Mouse (Mus musculus) left cerebral cortex, adult 9 months (tissue): ENCODE measurements around the gene Wscd2.
"Not testable (repeated sequence)": the region's sequence is repeated elsewhere in the genome, so short reads cannot be mapped to it uniquely, and the experiment has no call there.

Experiments used
- DNase-seq, 2 experiments: peaks; one replicate each; pipeline ENCODE4 v3.0.0; 2022; ENCODE audit warnings: low spot score in 2 of 2

Gene Wscd2

DNA sequence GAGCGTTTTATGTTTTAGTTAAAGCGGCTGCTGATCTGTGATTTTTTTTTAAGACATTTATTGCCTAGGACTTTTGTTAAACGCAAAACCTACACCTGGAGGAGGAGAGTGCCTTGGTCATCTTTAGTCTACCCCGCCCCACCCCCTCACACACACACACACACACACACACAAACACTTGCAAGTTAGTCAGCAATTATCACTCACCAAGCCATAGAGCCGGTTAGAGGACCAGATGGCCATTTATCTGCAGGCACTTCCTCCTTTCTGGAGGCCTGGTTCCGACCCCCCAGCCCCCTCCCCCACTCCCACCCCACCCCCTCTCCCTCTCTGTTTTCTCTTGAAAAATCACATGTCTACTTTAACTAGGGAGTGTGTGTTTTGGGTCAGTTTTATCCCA, 94.3 kb downstream of the Wscd2 start:
- no peak for DNase-seq

- DNase-seq, result not testable (repeated sequence)
These were observed 95.7 kb downstream of the Wscd2 start for GRCm38 (mm10) chr5:113585619-113586457.

GRCm38 (mm10) chr5:113586458-113586849, 96.3 kb downstream of the Wscd2 start:
- DNase-seq, result not testable (repeated sequence)

GRCm38 (mm10) chr5:113590010-113590640, 100.0 kb downstream of the Wscd2 start:
- DNase-seq, result no peak

GRCm38 (mm10) chr5:113591166-113591565, 101.0 kb downstream of the Wscd2 start:
- DNase-seq, result no peak

GRCm38 (mm10) chr5:113591751-113592230, 101.7 kb downstream of the Wscd2 start:
- DNase-seq, result peak; percentile 88 to 90

DNA sequence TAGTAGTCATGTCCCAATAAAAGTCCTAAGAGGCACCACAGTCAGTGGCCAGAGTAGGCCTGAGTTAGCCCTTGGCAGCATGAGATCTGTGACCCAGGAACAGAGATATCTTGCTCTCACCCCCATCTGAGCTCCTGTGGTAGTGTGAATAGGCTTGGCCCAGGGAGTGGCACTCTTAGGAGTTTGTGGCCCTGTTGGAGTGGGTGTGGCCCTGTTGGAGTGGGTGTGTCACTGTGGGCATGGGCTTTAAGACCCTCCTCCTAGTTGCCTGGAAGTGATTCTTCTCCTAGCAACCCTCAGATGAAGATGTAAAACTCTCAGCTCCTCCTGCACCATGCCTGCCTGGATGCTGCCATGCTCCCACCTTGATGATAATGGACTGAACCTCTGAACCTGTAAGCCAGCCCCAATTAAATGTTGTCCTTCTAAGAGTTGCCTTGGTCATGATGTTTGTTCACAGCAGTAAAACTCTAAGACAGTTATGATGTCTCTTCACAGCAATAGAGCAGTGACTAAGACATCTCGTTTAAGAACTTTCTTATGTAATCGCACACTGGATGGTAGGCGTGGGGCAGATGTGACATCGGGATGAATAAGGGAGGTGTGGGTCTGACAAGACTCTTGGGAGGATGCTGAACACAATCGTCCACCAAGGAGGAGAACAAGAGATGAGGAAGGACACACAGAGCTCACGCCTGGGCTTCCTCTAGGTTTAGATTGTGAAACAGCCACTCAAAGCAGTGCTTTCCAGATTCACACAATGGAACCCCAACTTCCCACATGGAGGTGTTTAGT, 104.0 kb downstream of the Wscd2 start:
- DNase-seq, result peak in 1 of 2 experiments; percentile 71

DNA sequence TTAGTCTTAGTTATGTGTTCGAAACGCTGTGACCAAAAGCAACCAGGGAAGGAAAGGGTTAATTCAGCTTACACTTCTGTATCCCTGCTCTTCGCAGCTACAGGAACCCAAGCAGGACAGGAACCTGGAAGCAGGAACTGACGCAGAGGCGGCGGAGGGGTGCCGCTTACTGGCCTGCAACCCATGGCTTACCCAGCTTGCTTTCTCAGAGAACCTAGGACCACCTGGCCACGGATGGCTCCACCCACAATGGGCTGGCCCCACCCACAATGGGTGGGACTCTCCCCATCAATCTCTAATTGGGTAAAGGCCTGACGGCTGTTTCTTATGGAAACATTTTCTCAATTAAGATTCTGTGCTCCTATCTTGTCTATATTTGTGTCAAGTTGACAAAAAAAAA, 106.1 kb downstream of the Wscd2 start:
- no peak for DNase-seq

DNA sequence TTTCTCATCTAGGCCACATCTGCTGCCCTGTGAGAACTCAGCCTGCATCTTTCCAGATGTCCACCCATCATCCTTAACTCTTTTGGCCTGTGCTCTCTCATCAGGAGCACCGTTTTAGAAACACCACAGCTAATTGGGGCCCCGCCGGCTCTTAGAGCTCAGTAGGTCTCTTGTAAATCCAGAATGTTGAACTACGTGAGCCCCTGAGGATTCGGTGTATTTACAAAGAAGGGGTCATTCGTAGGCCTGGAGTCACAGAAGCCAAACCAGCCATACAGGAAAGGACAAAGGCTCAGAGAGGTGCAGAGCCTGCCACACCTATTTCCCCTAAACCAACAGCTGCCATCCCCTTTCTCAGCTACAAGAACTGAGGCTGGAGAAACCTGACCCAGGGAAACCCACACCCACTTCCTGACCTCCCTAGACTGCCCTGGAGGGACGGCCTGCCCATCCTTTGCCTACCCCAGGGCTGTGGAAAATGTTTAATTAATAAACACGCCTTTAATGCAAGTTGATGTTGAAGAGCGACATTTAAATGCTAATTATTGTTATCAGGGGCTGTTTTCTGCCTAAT, 106.7 kb downstream of the Wscd2 start:
- no peak for DNase-seq

DNA sequence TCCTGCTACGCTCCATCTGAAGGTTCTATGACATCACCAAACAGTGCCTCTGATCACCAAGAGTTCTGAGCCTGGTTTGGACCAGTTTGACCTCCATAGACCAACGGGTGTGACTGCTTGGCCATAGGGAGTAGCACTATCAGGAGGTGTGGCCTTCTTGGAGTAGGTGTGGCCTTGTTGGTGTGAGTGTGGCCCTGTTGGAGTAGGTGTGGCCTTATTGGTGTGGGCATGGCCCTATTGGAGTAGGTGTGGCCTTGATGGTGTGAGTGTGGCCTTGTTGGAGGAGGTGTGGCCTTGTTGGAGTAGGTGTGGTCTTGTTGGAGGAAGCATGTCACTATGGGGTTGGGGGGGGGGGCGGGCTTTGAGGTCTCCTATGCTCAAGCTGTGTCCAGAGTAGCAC, 110.0 kb downstream of the Wscd2 start:
- no peak for DNase-seq

GRCm38 (mm10) chr5:113600803-113601202, 110.7 kb downstream of the Wscd2 start:
- no peak for DNase-seq

DNA sequence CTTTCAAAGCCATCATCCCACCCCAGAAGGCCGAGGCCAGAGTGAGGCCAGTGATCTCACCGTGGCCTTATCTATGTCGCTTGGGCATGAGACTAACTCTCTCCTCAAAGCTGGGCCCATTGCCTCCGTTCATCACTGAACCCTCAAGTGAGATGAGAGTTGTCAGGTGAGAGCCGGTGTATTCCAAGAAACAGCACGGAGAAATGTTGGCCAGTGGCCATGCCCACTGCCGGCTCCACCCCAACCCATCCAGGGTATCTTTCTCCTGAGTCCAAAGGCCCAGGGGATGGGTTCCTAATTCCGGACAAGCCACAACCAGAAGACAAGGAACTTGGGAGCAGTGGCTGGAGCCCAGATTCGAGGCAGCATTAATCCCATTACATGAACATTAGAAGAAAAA, 113.3 kb downstream of the Wscd2 start:
- no peak for DNase-seq

DNA sequence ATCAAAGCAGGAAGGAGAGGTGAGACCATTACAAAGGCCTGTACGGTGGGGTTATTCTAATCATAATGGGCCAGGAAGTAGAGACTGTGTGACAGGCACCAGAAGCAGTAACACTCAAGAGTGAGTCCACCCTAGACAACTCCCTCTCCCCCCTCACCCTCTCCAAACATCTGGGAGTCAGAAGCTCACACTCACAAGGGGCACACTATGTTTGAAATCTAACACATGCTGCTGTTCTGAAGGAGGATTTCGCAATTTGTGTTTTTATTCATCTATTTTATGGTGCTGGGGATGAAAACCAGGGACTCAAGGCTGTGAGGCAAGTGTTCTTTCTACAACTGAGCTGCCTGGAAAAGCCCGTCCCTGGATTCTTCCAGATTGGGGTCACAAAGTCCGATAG, 114.6 kb downstream of the Wscd2 start:
- no peak for DNase-seq

- no peak for DNase-seq
These were observed 116.0 kb downstream of the Wscd2 start for GRCm38 (mm10) chr5:113606121-113606520.

DNA sequence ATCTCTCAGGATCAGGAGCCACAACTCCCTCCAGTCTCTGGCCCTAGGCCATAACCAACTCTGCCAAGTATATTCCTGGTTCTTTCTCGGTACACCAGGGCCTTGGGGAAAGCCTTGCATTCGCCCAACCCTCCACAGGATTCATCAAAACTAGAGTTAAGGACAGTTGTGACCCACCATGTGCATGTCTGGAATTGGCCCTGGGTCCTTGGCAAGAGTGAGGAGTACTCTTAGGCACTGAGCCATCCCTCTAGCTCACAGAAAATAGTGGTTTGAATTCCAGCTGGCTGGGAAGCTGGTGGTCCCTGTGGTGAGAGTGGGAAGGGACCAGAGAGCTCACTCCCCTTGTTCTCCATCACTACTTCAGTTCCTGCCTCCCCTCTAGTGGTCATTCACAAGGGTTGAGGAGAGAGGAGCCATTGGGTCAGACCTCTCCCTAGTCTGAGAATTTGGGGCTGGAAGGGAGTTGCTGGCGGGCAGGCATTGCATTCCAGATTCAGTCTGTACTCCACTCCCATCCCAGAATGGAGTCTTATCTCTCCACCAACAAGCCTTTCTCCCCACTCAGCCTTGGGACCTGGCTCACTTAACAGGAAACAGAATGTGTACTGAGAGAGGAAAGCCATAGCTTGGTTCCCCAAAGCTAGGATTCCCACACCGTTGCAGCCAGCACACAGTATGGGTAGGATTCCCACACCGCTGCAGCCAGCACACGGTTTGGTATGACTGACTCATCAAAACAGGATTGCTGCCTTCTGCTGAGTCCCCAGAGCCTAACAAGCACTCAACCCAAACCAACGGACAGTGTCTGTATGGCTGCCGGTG, 117.0 kb downstream of the Wscd2 start:
- DNase-seq, result no peak

GRCm38 (mm10) chr5:113607941-113608431, 117.9 kb downstream of the Wscd2 start:
- DNase-seq, result no peak

- DNase-seq, result no peak
These were observed 118.4 kb downstream of the Wscd2 start for GRCm38 (mm10) chr5:113608511-113608910.

DNA sequence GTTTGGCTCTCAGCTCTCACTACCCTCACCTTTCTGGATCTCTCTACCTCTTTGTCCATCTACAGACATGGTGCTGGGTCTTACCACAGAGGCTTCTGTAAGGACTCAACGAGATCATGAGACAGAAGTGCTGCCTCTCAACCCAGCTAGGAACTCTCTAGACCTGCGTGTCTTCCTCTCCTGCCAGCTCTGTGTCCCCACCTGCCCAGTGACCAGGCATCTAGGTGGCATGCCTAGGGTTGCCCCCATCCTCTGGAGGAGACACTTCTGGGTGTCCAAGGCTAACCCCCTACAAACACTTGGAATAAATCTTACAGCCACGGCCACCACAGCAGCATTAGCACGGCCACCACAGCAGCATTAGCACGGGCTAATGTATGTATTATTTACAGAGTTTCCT, 119.8 kb downstream of the Wscd2 start:
- DNase-seq, result no peak

GRCm38 (mm10) chr5:113610490-113610889, 120.4 kb downstream of the Wscd2 start:
- DNase-seq, result no peak

DNA sequence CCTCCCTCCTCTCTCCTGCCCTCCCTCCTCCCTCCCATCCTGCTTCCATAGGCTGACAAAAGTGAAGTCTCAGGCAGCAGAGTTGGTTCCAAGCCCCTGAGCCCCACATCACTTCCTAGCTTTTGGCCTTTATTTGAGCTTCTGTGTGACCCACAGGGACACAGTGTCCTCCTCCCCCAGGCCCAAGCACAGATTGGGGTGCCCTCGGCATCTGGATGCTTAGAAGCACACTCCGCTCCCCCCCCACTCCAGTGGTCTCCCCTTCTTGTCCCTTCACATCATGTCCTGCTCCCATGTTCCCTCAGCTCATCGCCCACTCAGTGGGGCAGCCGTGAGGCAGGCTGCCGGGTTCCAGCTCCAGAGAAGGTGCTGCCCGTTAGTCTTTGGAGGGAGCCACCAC, 121.0 kb downstream of the Wscd2 start:
- DNase-seq, result no peak

DNA sequence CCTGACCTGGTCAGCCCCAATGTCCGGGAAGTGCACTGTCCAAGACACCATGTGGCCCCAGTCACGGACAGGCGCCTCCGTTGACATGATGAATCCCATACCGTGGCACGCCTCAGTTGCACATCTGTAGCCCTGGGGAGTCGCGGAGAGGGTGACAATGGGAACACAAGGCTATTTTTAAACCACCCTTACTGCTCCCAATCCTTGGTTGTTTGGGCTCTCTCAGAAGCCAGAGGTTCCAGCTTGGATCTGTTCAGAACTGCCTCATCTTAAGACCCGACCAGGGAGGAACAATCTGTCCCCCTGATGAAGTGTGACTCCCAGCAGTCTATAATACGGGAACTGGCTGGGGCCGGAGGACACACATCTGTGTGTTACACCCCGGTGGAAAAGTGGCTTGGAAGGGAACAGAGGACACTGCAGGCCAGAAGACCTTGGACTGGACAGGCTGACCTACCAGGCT, 121.7 kb downstream of the Wscd2 start:
- no peak for DNase-seq
